Mouse (Mus musculus) brown adipose tissue, adult 24 weeks (tissue): Measurements from ENCODE around the gene Tmigd3. TPM values are rescaled to one million over a fixed set of nuclear protein-coding genes. Genes with fewer than 3 reads are reported as not detected.

ENCODE experiments used
- H3K27ac ChIP-seq: fragments of 200-500 bp; replicated peaks from 2 replicates; pipeline ENCODE4 v1.5.1; 2012; ENCODE audit warnings: low read depth, mild to moderate bottlenecking, low read length
- H3K4me1 ChIP-seq: fragments of 200-500 bp; 2 replicates; pipeline ENCODE4 v1.6.1; 2012; ENCODE audit warnings: low read length, mixed read lengths; ENCODE audit not compliant: control insufficient read depth, insufficient read depth, insufficient read length
- H3K4me3 ChIP-seq: fragments of 200-500 bp; 2 replicates; pipeline ENCODE4 v1.5.1; 2012; ENCODE audit warnings: low read depth, mild to moderate bottlenecking, low read length, moderate library complexity; ENCODE audit not compliant: insufficient read depth
- polyA plus RNA-seq: library from polyadenylated mRNA; stranded (reverse); fragments of >200 nt; gene quantifications from 2 replicates; pipeline ENCODE4 v1.2.4, GENCODE M21; 2012; ENCODE audit not compliant: missing spikeins, insufficient read depth, insufficient read length

Tmigd3 gene
- polyA plus RNA-seq, 1 experiment = not detected

DNA sequence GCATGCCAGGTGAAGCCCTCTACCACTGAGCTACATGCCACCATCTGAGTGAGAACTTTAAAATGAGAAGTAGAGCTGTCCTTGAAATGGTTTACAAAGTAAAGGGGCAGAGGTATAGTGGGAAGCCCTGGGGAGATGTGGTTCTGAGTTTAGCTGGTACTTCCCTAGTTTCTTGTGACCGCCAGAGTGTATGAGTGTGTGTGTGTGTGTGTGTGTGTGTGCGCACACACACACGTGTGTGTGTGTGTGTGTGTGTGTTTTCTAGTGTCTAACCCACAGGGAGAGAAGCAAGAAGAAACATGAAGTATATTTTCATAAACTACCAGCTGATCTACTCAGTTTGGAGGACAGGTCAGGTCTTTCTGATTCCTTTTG, 57.5 kb downstream of the Tmigd3 start:
- H3K4me1 ChIP-seq = no peaks in the 10 kb centered on the region
- H3K4me3 ChIP-seq = no peak overlapping the region
- no peak overlapping the region for H3K27ac ChIP-seq

DNA sequence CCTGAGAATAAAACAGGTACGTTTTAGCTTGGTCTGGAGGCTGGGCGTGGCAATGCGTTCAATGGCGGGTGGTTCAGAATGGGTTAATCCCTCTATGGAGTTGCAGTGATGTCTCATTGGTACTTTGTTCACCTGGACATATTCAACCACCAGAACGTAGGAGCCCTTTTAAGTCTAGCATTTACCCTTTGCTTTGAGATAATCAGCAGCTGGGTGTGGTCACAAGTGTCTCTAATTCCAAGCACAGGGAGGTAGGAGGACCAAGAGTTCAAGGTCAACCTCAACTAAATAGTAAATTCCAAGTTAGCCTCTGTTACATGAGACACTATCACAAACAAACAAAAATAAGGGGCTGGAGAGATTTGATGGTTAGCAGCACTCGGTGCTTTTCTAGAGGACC, 58.1 kb downstream of the Tmigd3 start:
- H3K27ac ChIP-seq = no peak overlapping the region
- H3K4me1 ChIP-seq = no peaks in the 10 kb centered on the region
- no peak overlapping the region for H3K4me3 ChIP-seq

DNA sequence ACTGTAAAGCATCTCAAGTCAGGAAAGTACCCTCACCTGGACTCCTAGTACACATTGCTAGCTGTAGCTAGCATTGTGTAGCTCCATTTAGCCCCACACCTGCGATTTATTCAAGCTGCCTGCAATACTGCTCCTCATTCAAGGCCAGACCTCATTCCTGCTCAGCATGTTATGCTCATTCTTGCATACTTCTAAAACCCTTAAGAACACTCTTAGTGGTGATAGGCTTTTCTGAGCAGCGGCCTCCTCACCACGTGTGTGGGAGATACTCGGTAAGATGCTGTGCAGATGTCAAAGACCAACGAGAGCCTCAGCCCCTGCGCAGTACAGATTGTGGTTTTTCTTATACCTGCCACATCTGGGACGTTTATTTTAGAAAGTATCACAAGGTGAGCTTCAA, 59.1 kb downstream of the Tmigd3 start:
- Histone ChIP-seq H3K27ac (no peak overlapping the region), H3K4me1 (no peaks in the 10 kb centered on the region), H3K4me3 (no peak overlapping the region)

DNA sequence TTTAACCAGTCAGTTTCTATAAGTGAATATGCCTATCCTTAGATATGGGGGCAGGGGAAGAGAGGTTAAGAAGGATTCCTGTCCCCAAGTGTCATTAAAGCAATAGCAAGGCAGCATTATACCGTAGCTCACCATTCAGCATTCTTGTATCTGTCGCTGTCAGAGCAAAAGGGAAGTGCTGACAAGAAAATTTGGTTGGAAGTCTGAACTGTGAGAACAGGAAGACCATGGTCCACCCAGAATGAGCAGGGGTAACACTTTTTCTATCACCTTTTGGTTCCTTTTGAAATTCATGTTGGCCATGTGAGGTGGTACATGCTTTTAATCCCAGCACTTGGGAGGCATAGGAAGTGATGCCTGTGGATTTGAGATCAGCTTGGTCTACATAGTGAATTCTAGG, 60.4 kb downstream of the Tmigd3 start:
- Histone ChIP-seq H3K4me3 (no peak overlapping the region), H3K27ac (no peak overlapping the region)

DNA sequence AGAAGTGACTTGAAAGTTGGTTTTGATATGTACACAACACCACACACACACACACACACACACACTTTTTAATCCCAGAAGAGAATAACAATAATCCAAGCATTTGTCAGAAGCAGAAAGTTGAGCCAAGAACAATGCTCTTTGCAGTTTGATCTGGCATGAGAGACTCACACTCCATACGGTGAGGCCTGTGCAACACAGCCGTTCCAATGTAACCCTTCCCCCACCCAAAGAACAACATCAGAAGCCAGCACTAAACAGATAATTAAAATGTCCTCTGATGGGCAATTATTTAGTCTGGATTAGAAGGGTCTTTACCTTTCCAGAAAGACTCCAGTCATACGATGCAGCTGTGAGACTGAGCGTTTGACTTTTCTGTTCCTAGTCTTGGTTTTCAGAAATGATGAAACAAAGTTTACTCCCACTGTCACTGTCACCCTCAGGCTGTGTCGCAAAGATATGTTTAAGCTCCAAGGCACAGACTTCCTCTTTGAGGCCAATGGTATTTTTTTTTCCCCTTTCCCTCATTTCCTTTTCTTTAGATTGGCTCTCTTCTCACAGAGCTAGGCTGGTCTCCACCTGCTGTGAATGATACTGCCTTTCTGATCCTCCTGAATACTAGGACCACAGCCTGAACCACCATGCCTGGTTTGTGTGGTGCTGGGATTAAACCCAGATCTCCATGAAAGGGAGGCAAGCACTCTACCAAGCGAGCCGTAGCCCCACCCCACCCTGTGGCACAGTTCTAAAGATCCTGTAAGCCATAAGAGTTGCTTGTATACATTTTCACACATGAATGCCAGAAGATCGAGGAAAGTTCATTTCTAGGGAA, 61.8 kb downstream of the Tmigd3 start, which contains the start of gene I830077J02Rik:
TSS of gene I830077J02Rik (minus strand) at position 425 of the 832 bp plus-strand sequence.
- peak within 1 kb of the TSS; percentile 22; the same call in 1 of the 2 replicates for H3K4me3 ChIP-seq
- no peak within 1 kb of the TSS for H3K27ac ChIP-seq
- H3K4me1 ChIP-seq = no peaks in the 10 kb centered on the region

More for the DNA sequence above, 60.4 kb downstream of the Tmigd3 start:
- no peaks in the 10 kb centered on the region for H3K4me1 ChIP-seq

DNA sequence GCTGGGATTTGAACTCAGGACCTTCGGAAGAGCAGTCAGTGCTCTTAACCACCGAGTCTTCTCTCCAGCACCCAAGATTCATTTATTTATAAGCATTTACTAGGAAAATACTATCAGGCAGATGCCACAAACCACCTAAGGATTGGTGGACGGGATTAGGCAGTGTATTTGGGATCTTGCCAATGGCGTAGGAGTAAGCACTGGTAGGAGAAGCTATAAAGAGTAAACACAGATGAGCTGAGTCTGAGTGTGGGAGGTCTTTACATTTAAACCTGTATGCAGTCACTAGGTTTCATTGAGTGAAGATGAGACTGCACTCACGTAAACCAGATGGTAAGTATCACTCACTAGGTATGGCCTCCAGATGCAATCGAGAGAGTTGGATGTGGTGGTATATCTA, 63.2 kb downstream of the Tmigd3 start:
- H3K27ac ChIP-seq = no peak overlapping the region
- no peak overlapping the region for H3K4me3 ChIP-seq
- no peaks in the 10 kb centered on the region for H3K4me1 ChIP-seq

DNA sequence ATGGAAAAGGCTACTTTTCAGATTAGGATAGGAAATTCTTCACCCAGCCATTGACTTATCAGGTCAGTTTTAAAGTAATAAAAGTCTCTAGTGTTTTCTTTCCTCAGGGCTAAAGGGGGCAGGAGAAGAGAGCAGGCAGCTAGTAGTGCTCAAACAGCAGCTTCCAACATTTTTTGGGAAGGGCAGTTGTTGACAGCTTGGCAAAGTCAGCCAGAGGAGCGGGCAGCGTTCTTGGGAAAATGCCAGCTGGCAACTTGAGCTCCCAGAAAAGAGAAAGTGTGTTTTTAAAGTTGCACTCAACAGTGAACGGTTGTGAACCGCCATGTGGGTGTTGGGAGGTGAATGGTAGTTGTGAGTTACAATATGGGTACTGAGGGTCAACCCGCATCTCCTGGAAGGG, 64.3 kb downstream of the Tmigd3 start:
- Histone ChIP-seq H3K4me1 (no peaks in the 10 kb centered on the region), H3K27ac (no peak overlapping the region), H3K4me3 (no peak overlapping the region)

DNA sequence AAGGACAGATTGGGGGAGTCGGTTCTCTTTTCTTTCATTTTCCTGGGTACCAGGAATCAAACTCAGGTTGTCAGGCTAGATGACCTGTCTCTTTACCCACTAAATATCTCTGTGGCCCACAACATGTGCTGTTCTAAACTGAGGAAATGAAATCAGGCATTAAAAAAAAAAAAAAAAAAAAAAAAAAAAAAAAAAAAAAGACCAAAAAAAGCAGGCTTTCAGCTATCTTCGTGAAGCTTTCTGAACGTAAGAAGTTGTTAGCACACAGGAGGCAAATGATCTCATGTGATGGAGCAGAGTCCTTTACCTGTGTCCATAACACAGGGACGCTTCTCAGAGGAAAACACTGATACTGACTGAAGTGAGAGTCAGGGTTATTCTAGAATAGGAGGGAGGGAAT, 65.4 kb downstream of the Tmigd3 start:
- H3K4me1 ChIP-seq = no peaks in the 10 kb centered on the region
- H3K27ac ChIP-seq = no peak overlapping the region
- H3K4me3 ChIP-seq = no peak overlapping the region

DNA sequence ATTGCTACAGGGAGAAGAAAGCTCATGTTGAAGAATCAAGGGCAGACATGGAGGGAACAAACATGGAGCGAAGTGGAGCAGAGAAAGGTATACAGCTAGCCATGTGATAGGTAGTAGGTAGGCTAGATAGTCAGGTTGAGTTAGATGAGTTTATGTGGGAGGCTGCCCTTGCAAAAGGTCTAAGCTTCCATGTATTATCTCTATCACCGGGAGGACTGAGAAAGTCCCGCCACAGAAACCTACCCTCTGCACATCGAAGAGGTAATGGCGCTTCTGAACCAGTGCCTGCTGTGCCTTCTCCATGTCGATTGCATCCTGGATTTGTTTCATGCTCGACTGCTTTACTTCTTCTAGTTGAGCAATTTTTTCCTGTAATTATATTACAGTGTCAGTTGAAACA, 80.6 kb downstream of the Tmigd3 start:
- Histone ChIP-seq H3K4me3 (no peak overlapping the region), H3K4me1 (no peaks in the 10 kb centered on the region), H3K27ac (no peak overlapping the region)

DNA sequence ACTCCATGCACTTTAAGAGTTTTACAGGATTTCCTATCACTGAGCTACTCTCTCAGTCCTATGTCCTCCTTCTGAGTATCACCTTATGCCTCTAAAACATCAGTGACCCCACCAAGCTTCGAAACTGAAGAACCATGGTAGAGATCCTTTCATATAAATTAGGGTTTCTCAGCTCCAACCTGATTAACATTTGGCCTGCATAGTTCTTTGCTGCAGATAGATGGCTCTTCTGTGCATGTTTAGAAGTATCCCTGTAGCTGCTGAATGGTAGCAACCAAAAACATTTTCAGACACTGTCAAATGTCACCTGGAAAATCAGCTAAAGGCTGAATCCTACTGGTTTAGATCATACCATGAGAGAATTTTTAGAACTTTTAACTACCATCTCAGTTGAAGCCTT, 86.5 kb downstream of the Tmigd3 start:
- Histone ChIP-seq H3K27ac (no peak overlapping the region), H3K4me3 (no peak overlapping the region)

DNA sequence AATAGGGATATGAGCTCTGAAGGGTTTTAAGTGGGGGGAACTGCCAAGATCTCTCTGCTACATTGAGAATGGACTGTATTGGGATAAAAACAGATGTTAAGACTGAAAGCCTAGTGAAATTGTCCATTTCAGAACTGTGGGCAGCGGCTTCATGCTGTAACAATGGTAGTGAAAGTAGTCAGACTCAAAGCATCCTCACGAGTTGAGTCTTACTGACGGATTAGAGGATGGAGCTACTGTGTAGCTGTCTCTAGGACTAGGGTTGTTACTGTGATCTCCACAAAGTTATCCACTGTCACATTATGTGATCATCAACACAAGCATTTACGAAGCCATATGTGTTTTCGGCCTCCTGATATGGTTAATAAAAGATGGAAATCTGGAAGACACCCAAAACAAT, 87.5 kb downstream of the Tmigd3 start:
- Histone ChIP-seq H3K27ac (peak overlapping the region; percentile 99), H3K4me1 (peaks cover 8% of the 10 kb centered on the region; the same call in 1 of the 2 replicates), H3K4me3 (peak overlapping the region; percentile 89)

More for the DNA sequence above, 86.5 kb downstream of the Tmigd3 start:
- peaks cover 8% of the 10 kb centered on the region; the same call in 1 of the 2 replicates for H3K4me1 ChIP-seq

DNA sequence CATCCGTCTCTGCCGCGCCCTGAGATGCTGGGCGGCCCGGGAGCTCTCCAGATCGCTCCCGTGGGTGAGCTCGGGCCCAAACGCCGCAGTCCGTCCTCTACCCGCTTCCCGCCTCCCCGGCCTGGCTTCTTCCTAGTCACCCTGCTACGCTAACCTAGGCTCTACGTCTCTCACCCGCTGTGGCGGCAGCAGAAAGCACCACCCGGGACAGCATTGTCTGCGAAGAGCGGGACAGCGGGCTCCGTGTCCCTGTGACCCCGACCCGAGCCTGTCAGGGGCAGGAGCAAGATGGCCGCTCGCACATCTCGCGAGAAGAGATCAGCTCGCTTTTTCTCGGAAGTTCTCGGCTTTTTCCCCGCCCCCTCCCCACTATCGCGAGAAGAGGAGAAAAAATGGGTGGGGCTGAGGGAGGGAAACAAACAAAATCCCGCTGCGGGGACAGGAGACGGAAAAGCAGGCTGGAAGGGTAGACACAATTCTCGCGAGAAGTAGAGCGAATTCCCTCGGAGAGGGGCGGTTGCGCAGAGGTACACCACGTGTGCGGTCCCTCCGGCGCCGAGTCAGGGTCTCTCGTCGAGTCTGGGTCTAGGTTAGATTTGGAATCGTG, 88.4 kb downstream of the Tmigd3 start, which contains the start of gene Wdr77:
TSS of gene Wdr77 (plus strand) at position 396 of the 607 bp plus-strand sequence.
- peak within 1 kb of the TSS; percentile 95 for H3K4me3 ChIP-seq
- H3K4me1 ChIP-seq = peaks cover 8% of the 10 kb centered on the region; the same call in 1 of the 2 replicates
- peak within 1 kb of the TSS; percentile 99 for H3K27ac ChIP-seq

DNA sequence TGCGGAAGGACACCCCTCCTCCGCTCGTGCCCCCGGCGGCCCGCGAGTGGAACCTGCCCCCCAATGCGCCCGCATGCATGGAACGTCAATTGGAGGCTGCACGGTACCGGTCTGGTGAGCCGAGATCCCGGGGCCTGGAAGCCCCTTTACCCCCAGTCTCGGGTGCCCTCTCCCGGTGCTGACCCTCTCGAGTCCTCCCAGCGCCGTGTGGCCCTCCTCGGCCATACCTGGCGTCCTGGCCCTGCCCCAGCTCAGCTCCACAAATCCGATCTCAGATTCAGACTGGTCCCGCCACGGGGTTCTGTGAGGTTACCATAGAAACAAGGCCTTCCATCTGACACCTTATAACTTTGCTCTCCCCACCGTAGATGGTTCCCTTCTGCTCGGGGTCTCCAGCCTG, 88.9 kb downstream of the Tmigd3 start:
- Histone ChIP-seq H3K4me3 (peak overlapping the region; percentile 95), H3K27ac (peak overlapping the region; percentile 31), H3K4me1 (peaks cover 8% of the 10 kb centered on the region; the same call in 1 of the 2 replicates)

DNA sequence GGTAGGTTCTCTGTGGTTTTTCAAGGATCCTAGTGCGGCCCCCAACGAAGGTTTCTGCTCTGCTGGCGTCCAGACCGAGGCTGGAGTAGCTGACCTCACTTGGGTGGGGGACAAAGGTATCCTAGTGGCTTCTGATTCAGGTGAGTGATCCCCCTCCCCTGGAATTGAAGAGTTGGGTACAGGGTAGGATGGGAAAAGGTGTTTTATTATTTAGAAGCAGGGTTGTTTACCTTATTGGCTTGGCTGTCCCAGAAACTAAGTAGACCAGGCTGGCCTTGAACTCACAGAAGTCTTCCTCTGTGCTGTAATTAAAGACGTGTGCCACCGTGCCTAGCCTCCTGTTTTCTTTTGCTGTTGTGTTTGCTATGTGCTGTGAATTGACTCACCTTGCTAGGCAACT, 89.3 kb downstream of the Tmigd3 start, which contains the start of gene Atp5f1:
TSS of gene Atp5f1 (minus strand) at position 101 of the 400 bp plus-strand sequence.
- Histone ChIP-seq H3K4me1 (peaks cover 8% of the 10 kb centered on the region; the same call in 1 of the 2 replicates), H3K4me3 (peak within 1 kb of the TSS; percentile 95), H3K27ac (peak within 1 kb of the TSS; percentile 99)

DNA sequence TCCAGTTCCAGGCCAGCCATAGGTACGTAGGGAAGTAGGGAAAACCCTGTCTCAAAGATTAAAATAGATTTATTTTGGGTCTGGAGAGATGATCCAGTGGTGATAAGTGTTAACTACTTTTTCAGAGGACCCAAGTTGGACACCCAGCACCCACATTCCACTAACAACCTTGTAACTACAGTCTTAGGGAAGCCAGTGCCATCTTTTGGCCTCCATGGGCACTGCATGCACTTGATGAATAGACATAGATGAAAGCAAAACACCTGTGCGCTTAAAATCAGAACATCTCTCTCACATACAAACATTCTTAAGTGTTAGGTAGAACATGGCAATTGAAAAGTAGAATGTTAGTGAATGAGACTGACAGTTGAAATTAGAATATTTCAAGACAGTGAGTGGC, 90.0 kb downstream of the Tmigd3 start:
- no peak overlapping the region for H3K4me3 ChIP-seq

More for the DNA sequence above, 90.0 kb downstream of the Tmigd3 start:
- Histone ChIP-seq H3K27ac (no peak overlapping the region), H3K4me1 (peaks cover 8% of the 10 kb centered on the region; the same call in 1 of the 2 replicates)
